Mouse (Mus musculus) left cerebral cortex, postnatal 4 days (tissue): ENCODE results near the gene Igfbp2. TPM values are rescaled to one million over a fixed set of nuclear protein-coding genes. Genes with fewer than 3 reads are reported as not detected.

ENCODE experiments used
- DNase-seq: peaks from one replicate; pipeline ENCODE4 v3.0.0-alpha.2; 2022
- intact Hi-C: fragments of 180-260 bp; cut with DNase I; formaldehyde crosslinking; loops from one replicate; pipeline ENCODE4 v1.15.1; 2025
- total RNA-seq, 2 experiments: library from RNA; stranded (reverse); gene quantifications; 2 replicates each; pipeline ENCODE4 v1.2.3; 2021

Gene Igfbp2
- total RNA-seq, 2 experiments from 2014 or later, result 157 to 158 TPM

GRCm38 (mm10) chr1:72869681-72870614, 45.6 kb downstream of the Igfbp2 start:
- intact Hi-C loops, result loop anchor here (10.0 kb wide), 1 partner anchor 245 kb away; no protein-coding TSS in a partner anchor
- peak; percentile 75 for DNase-seq

- intact Hi-C loops, result loop anchor here (10.0 kb wide), 1 partner anchor 244 kb away; no protein-coding TSS in a partner anchor
- DNase-seq, result peak; percentile 92
Measured at GRCm38 (mm10) chr1:72870615-72871336, 46.5 kb downstream of the Igfbp2 start.

DNA sequence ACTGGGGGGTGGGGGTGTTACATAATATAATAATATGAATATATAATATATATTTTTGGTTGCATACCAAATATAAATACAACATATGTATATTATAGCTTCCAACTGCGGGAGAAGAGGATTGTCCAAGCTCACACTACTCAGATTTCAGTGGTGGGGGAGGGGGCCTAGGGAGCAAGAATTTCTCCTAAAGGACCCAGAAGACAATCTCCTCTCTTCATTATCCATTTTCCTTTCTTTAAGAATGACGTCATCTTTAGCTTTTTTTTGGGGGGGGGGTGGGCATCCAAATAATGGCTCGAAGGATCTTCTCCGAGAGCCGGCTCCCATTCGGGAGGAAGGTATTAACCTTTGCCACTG, 47.0 kb downstream of the Igfbp2 start:
- intact Hi-C loops, result loop anchor here (10.0 kb wide), 1 partner anchor 243 kb away; no protein-coding TSS in a partner anchor
- no peak for DNase-seq

DNA sequence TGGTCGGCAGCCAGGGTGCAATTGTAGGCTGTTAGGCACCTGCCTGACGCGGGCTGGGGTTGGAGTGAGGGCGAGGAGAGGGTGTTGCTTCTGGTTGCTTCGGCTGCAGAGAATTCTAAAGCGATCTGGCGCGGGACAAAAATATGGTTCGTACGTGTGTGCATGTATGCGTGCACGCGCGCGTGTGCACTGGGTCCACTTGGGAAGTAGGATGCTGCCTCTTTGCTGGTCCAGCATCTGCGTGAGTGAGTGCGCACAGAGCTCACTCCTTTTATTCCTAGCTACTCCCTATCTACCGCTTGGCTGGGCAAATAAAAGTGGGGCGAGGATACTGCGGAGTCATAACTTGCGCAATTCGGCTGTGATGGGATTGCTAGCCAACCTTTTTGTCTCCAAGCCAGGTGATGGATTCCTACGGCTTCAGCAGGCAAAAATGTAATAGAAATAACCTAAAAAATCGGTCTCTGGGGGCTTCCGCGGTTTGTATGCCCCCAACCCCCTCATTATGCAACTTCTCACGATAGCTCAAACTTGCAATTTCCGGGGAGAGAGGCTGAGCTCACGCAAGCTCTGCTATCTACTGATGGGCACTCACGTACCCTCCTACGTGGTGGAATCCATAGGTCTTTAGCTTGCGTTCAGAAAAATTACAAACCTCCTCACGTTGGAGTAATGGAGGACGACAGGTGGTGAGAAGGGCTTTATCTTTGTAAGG, 47.6 kb downstream of the Igfbp2 start:
- intact Hi-C loops, result loop anchor here (2.0 to 10.0 kb wide), 2 partner anchors 243 to 745 kb away; no protein-coding TSS in a partner anchor
- DNase-seq, result peak; percentile 56

- DNase-seq, result peak; percentile 94
- intact Hi-C loops, result loop anchor here (2.0 to 10.0 kb wide), 2 partner anchors 242 to 744 kb away; no protein-coding TSS in a partner anchor
Measured at GRCm38 (mm10) chr1:72872521-72872920, 48.2 kb downstream of the Igfbp2 start.

DNA sequence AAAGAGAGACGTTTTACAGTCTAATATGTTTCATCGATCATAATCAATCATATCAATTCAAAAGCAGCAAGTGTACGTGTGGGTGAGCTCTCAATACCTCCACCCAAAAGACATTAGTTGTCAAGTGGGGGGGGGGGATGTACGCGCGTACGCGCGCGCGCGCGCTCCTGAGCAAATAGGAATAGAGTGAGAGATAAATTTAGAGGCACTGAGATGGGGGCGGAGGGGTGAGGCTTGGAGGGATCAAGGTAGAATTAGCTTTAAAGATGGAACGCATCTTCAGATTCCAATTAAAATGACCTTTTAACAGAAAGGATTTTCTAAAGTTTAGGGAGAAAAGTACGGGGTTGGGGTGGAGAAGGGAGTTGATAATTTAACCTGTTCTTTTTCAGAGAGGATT, 48.8 kb downstream of the Igfbp2 start:
- intact Hi-C loops, result loop anchor here (2.0 to 10.0 kb wide), 2 partner anchors 242 to 744 kb away; no protein-coding TSS in a partner anchor
- no peak for DNase-seq

DNA sequence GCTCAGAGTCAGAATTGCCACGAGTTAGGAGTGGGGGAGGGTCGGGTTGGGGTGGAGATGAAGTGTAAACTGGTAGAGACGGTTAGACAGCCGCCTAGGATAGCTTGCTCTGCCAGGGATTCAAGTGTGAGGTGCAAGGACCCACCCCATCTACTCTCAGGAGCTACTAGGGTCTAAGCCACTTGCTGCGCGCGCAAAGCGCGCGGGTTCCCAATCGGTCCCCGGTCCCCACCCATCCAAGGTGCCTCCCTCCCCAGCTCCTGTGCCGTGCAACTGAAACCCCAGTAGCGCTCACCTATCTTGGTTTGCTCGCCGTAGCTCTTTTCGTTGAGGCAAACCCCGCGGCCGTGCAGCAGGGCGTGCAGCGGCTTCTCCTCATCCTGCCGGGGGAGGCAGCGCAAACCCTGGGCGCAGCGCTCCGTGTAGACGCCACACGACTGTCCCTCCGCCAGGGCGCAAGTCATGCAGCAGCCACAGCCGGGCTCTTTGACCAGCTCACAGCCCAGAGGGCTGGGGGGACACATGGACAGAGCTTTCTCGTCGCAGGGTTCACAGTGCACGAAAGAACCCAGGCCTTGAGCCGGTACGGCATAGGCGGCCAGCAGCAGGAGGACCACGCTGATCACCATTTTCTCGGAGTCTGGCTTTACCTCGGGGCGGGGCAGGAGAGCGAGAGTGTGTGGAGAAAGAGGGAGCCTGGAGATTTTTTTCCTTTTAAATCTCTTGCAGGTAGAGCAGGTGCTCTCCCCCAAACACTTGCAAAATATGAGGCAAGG, 49.4 kb downstream of the Igfbp2 start:
- intact Hi-C loops, result loop anchor here (2.0 to 10.0 kb wide), 2 partner anchors 241 to 743 kb away; no protein-coding TSS in a partner anchor
- DNase-seq, result peak; percentile 62

GRCm38 (mm10) chr1:72874287-72875211, 50.2 kb downstream of the Igfbp2 start, which contains the start of gene Igfbp5:
TSS of gene Igfbp5 (minus strand) at chr1:72874884.
- intact Hi-C loops, result loop anchor here (5.0 to 10.0 kb wide), 2 partner anchors 240 to 398 kb away; no protein-coding TSS in a partner anchor
- peak; percentile 94 for DNase-seq

- no peak for DNase-seq
Measured at GRCm38 (mm10) chr1:72875708-72876107, 51.4 kb downstream of the Igfbp2 start.

DNA sequence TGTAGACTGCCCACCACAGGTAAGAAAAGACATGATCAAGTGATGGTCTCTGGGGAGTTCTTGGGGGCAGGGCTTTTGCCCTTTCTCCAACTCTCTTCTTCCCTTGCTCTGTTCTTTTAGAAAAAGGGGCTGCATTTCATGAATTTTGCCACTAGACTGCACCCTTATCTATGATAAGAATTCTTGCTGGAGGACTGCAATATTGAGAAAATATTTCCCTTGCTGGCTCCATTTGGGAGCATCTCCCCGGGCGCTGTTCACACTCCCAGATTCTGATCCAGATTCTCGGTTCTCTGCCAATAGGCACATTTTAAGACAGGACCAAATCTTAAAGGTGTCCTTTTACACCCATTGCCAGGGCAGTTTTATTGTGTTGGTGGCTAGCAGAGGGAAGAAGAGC, 51.8 kb downstream of the Igfbp2 start:
- intact Hi-C loops, result loop anchor here (2.0 to 10.0 kb wide), 3 partner anchors 239 to 951 kb away; no protein-coding TSS in a partner anchor
- no peak for DNase-seq

More at GRCm38 (mm10) chr1:72875708-72876107, 51.4 kb downstream of the Igfbp2 start:
- intact Hi-C loops, result loop anchor here (2.0 to 10.0 kb wide), 3 partner anchors 239 to 951 kb away; no protein-coding TSS in a partner anchor

DNA sequence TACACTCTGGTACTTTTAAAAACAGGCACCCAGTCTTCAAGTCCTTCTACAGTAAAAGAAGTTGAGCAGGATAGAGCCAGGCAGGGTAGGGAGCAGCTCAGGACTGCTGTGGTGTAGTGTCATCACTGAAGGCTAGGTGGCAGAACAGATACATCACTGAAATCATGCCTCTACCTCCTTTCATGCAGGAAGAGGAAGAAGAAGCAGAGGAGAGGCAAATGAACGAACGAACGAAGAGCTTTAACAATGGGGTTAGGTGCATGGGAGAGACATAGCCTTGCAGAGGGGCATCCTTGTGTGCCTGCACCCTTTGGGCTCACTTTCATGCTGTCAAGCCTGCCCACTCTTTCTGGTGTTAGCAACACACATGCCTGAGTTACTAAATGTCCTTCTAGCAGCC, 53.6 kb downstream of the Igfbp2 start:
- intact Hi-C loops, result loop anchor here (2.0 to 10.0 kb wide), 4 partner anchors 237 to 949 kb away; no protein-coding TSS in a partner anchor
- no peak for DNase-seq

DNA sequence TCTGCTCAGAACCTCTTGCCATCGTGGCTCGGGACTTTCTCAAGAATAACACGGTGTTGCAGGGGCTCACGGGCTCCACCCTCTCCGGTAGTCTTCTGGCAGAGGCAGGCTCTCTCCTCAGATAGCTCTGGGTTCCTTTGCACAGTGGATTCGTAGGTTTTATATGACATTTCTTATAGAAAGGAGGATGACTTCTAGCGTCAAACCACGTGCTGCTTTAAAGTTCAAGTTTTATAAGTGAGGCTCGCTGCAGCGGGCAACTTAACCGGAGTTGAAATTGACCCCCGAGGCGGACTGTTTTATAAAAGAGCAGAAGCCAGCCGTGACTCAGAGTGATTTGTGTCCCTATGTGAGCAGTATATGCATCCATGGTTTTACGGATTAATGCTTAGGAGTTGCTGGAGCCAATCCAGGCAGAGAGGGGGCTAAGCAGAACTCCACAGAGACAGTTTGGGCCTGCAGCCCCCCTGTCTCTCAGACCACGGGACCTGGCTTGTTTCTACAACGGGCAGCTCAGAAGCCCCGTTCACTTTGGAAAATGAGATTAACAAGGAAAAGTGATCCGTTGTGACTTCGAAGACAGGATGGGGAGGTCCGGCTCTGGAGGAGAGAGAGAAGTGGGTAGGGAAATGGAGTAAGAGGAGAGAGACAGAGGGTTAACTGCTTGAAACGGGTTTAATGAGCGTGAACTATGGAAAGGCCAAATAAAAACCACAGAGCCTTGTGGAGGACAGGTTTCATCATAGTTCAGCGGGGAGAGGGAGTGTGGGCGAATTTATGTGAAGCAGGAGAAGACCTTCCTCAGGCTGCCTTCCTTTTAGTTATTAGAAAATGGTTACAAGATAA, 54.4 kb downstream of the Igfbp2 start:
- DNase-seq, result no peak
- intact Hi-C loops, result loop anchor here (2.0 to 10.0 kb wide), 3 partner anchors 236 to 740 kb away; no protein-coding TSS in a partner anchor

- intact Hi-C loops, result loop anchor here (2.0 to 10.0 kb wide), 3 partner anchors 236 to 740 kb away; no protein-coding TSS in a partner anchor
- DNase-seq, result no peak
Measured at GRCm38 (mm10) chr1:72879319-72879634, 55.0 kb downstream of the Igfbp2 start.

- no peak for DNase-seq
- intact Hi-C loops, result no loop called here
Measured at GRCm38 (mm10) chr1:72885111-72885818, 61.0 kb downstream of the Igfbp2 start.

- DNase-seq, result no peak
- intact Hi-C loops, result no loop called here
Measured at GRCm38 (mm10) chr1:72885819-72886169, 61.5 kb downstream of the Igfbp2 start.

DNA sequence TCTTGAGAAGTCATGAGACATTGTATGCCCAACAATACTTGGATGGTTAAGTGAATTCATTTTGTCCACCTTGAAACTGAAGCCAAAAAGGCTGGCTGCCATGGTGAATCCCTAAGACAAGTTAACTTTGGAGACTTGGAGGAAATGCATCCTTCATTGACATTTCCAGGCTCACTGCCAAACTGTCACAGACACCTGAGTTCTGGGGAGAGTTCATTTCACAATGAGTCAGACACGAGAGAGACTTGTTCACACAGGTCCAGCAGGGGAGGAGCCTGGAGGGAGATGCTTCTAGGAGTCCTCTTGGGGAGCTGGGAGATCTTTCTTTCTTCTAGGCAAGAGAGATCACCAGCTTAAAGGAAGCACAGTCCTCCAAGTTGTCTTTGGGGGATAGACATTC, 63.6 kb downstream of the Igfbp2 start:
- intact Hi-C loops, result no loop called here
- DNase-seq, result no peak

DNA sequence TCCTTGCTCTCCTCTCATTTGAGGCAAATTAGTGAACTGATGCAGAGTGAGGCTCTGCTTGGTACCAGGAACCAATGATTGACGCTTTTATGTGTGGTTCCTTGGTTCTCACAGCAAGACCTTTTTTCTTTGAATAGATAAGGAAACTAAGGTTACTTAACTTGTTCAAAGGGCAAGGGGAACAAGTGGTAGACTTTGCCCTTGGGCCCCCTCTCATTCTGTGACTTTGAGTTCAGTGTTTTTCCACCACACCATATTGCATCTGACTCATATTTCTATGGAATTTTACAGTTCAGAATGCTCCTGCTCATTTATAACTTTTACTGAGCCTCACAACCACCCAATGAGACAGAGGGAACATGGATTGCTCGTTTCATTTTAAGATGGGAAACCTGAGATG, 71.5 kb downstream of the Igfbp2 start:
- intact Hi-C loops, result no loop called here
- DNase-seq, result no peak
